Mouse (Mus musculus) intestine, postnatal 0 days (tissue): Measurements from ENCODE around the gene Ccnl2. TPM values are rescaled to one million over a fixed set of nuclear protein-coding genes. Genes with fewer than 3 reads are reported as not detected.

Experiments used
- ATAC-seq: fragments of 200-750 bp; cut with Nextera tagmentation; 2 replicates; pipeline ENCODE4 v1.8.0; 2017; ENCODE audit warnings: mild to moderate bottlenecking, moderate TSS enrichment, moderate library complexity
- H3K27ac ChIP-seq: fragments of 300-500 bp; sonication (generic); 2 replicates; pipeline ENCODE4 v1.5.1; 2014; ENCODE audit warnings: mild to moderate bottlenecking, low read depth, low read length, moderate library complexity
- H3K27me3 ChIP-seq: fragments of 300-500 bp; sonication (generic); replicated peaks from 2 replicates; pipeline ENCODE4 v1.6.1; 2014; ENCODE audit warnings: low read length, mixed read lengths; ENCODE audit not compliant: control insufficient read depth, insufficient read depth
- H3K36me3 ChIP-seq: fragments of 300-500 bp; sonication (generic); 2 replicates; pipeline ENCODE4 v1.6.1; 2014; ENCODE audit warnings: mild to moderate bottlenecking, moderate library complexity; ENCODE audit not compliant: control insufficient read depth, insufficient read depth
- H3K4me1 ChIP-seq: fragments of 300-500 bp; sonication (generic); replicated peaks from 2 replicates; pipeline ENCODE4 v1.6.1; 2014; ENCODE audit warnings: antibody characterized with exemption, low read length, mixed read lengths; ENCODE audit not compliant: control insufficient read depth, insufficient read depth
- H3K4me2 ChIP-seq: fragments of 300-500 bp; sonication (generic); replicated peaks from 2 replicates; pipeline ENCODE4 v1.6.1; 2014; ENCODE audit warnings: low read depth, mild to moderate bottlenecking, moderate library complexity
- H3K4me3 ChIP-seq: fragments of 300-500 bp; sonication (generic); 2 replicates; pipeline ENCODE4 v1.5.1; 2014; ENCODE audit warnings: low read depth, low read length
- H3K9ac ChIP-seq: fragments of 300-500 bp; sonication (generic); 2 replicates; pipeline ENCODE4 v1.6.1; 2014; ENCODE audit warnings: mild to moderate bottlenecking, low read depth, low read length
- H3K9me3 ChIP-seq: fragments of 300-500 bp; sonication (generic); 2 replicates; pipeline ENCODE4 v1.6.1; 2016; ENCODE audit warnings: mixed run types; ENCODE audit not compliant: control insufficient read depth
- CTCF ChIP-seq: sonication (generic); IDR thresholded peaks from 2 replicates; pipeline ENCODE4 v1.5.1; 2016; ENCODE audit warnings: low read depth, mild to moderate bottlenecking, control low read depth, antibody characterized with exemption, moderate library complexity
- WGBS: fragments of 180-500 bp; shearing (Covaris S2); extraction: QIAGEN DNeasy Blood & Tissue Kit; methylation state at CpG from one replicate; pipeline ENCODE4 v1.1.7; 2014; 5-methylcytosine and 5-hydroxymethylcytosine counted together
- polyA plus RNA-seq: library from polyadenylated mRNA; unstranded; fragments of >200 nt; fragmentation: Nextera tagmentation; extraction: Ambion mirVana; gene quantifications from 2 replicates; pipeline ENCODE4 v1.2.1, GENCODE M21; 2015

Gene Ccnl2
- polyA plus RNA-seq, 1 experiment from 2014 or later: 54.7 TPM

DNA sequence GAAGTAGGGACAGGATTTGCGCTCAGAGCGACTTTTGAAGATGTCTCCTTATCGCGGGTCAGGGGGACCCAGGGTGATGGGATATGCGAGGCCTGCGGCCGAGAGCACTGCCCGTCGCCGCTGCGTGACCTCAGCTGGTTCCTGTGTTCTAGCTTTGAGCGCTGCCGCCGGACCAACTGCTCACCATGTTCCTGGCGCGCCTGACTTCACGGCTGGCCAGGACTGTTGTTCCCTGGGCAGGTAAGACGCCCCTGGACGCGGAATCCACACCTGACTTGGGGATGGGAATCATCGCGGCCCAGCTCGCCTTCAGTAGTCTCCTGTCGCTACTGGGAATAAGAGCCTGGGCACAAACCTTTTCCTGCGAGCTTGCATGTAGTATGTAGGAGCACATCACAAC lies 19.5 kb downstream of the Ccnl2 start:
- Histone ChIP-seq H3K27ac (peak overlapping the region; percentile 84), H3K4me1 (0 out of 2 replicates have a peak, but pooled peaks cover 3% of the 10 kb centered on the region), H3K9me3 (no peaks in the 10 kb centered on the region), H3K9ac (peak overlapping the region; percentile 81), H3K4me3 (peak overlapping the region; percentile 88), H3K36me3 (0 out of 2 replicates have a peak, but pooled peaks cover 13% of the 10 kb centered on the region), H3K4me2 (peak overlapping the region; percentile 87), H3K27me3 (no peaks in the 10 kb centered on the region)
- peak; percentile 12 for ATAC-seq
- 1% methylated on average over 25 of the region's 25 CpGs for WGBS
- TF ChIP-seq CTCF: no peak

GRCm38 (mm10) chr4:155832321-155832720 lies 20.0 kb downstream of the Ccnl2 start:
- Histone ChIP-seq H3K4me3 (peak overlapping the region; percentile 88), H3K4me1 (0 out of 2 replicates have a peak, but pooled peaks cover 3% of the 10 kb centered on the region), H3K4me2 (peak overlapping the region; percentile 87), H3K9ac (peak overlapping the region; percentile 81), H3K27ac (peak overlapping the region; percentile 84; the same call in 1 of the 2 replicates), H3K9me3 (no peaks in the 10 kb centered on the region), H3K27me3 (no peaks in the 10 kb centered on the region), H3K36me3 (0 out of 2 replicates have a peak, but pooled peaks cover 13% of the 10 kb centered on the region)
- ATAC-seq: no peak
- TF ChIP-seq CTCF: no peak
- WGBS: 42% methylated on average over 10 of the region's 10 CpGs

GRCm38 (mm10) chr4:155833234-155833633 lies 20.9 kb downstream of the Ccnl2 start:
- Histone ChIP-seq H3K27me3 (no peaks in the 10 kb centered on the region), H3K4me2 (0 out of 2 replicates have a peak overlapping the region, but pooled peaks have one; percentile 87), H3K4me3 (no peak overlapping the region), H3K4me1 (0 out of 2 replicates have a peak, but pooled peaks cover 3% of the 10 kb centered on the region), H3K27ac (no peak overlapping the region), H3K9me3 (no peaks in the 10 kb centered on the region), H3K36me3 (0 out of 2 replicates have a peak, but pooled peaks cover 5% of the 10 kb centered on the region), H3K9ac (no peak overlapping the region)
- TF ChIP-seq CTCF: no peak
- ATAC-seq: no peak
- WGBS: 88% methylated on average over 4 of the region's 4 CpGs

- no peaks in the 10 kb centered on the region for H3K27me3 ChIP-seq
- H3K4me3 ChIP-seq: no peak overlapping the region
- H3K4me1 ChIP-seq: 0 out of 2 replicates have a peak, but pooled peaks cover 3% of the 10 kb centered on the region
- peak; percentile 89 for TF ChIP-seq CTCF
- no peak overlapping the region for H3K9ac ChIP-seq
- no peaks in the 10 kb centered on the region for H3K36me3 ChIP-seq
- no peak overlapping the region for H3K27ac ChIP-seq
- ATAC-seq: no peak; the same call in 1 of the 2 replicates
- H3K9me3 ChIP-seq: no peaks in the 10 kb centered on the region
- H3K4me2 ChIP-seq: no peak overlapping the region
- WGBS: 32% methylated on average over 2 of the region's 2 CpGs
These were observed 21.5 kb downstream of the Ccnl2 start for GRCm38 (mm10) chr4:155833836-155834235.

- ATAC-seq: no peak
- Histone ChIP-seq H3K9ac (no peak overlapping the region), H3K36me3 (peaks cover 5% of the 10 kb centered on the region; the same call in 1 of the 2 replicates), H3K27me3 (no peaks in the 10 kb centered on the region), H3K27ac (peak overlapping the region; percentile 74), H3K4me1 (no peaks in the 10 kb centered on the region), H3K4me3 (no peak overlapping the region), H3K9me3 (no peaks in the 10 kb centered on the region), H3K4me2 (no peak overlapping the region)
- TF ChIP-seq CTCF: no peak
- WGBS: 57% methylated on average over 11 of the region's 11 CpGs
These were observed 25.2 kb downstream of the Ccnl2 start for GRCm38 (mm10) chr4:155837404-155838010.

DNA sequence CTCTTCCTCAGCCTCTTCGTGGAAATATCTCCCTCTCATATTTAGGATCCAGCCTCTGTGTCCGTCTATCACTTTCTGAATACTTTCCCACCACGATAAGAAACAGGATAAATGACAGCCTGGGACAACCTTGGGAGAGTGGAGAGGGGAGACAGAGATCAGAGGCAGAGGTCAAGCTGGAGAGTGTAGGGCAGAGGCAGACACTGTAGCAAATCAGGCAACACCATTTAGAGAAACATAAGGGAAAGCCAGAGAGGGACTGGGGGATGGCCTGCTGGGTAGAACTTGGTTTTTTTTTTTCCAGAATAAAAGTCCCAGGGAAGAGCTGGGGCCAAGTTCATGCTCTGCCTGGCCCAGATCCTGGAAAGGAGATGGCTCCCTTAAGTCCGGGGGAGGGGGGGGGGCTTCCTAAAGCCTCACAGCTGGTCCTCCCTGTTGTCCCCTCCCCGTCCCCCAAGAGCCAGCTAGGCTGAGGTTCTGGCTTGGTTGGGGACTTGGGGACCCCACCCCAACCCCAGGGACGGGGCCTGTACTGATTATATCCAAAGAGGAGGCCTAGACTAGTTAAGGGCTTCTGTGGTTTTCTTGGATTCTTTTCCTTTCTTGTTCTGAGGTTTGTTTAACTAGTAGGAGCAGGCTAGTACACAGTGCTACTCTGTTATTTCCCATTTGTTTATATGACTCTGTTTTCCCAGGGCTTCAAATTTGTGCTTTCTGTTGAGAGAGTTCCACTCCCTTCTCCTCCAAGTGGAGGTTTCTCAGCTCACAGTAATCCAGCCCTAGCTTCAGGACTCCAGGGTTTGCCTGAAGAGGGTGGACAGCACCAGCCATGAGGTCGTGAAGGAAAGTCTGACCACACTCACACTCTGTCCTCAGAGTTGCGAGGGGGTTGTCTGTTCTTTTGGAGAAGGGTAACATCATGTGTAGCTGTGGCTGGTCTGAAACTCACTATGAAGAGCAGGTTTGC lies 26.2 kb downstream of the Ccnl2 start:
- H3K9ac ChIP-seq: no peak overlapping the region
- no peak overlapping the region for H3K4me3 ChIP-seq
- ATAC-seq: no peak

More for the DNA sequence above, 26.2 kb downstream of the Ccnl2 start:
- Histone ChIP-seq H3K36me3 (peaks cover 9% of the 10 kb centered on the region; the same call in 1 of the 2 replicates), H3K9me3 (no peaks in the 10 kb centered on the region), H3K4me2 (no peak overlapping the region; the same call in 1 of the 2 replicates), H3K4me1 (no peaks in the 10 kb centered on the region), H3K27ac (peak overlapping the region; percentile 74), H3K27me3 (no peaks in the 10 kb centered on the region)
- WGBS: 52% methylated on average over 8 of the region's 8 CpGs
- TF ChIP-seq CTCF: no peak
